Mouse (Mus musculus) G1E (cell line): ENCODE data around the gene D5Ertd579e.

ENCODE experiments used
- CTCF ChIP-seq: IDR thresholded peaks from 2 replicates; pipeline ENCODE4 v1.5.1; 2012; ENCODE audit warnings: low read depth, low read length, inconsistent platforms, mixed read lengths
- GATA1 ChIP-seq: IDR thresholded peaks from 2 replicates; pipeline ENCODE4 v1.6.1; 2012; ENCODE audit warnings: borderline replicate concordance, low read length, inconsistent platforms, mixed read lengths
- GATA2 ChIP-seq: IDR thresholded peaks from 2 replicates; pipeline ENCODE4 v1.6.1; 2012; ENCODE audit warnings: low read depth, low read length, inconsistent platforms, borderline replicate concordance
- TAL1 ChIP-seq: conservative IDR thresholded peaks from 2 replicates; pipeline ENCODE4 v1.6.1; 2012; ENCODE audit warnings: low read depth, low read length, inconsistent platforms, mixed read lengths

- TF ChIP-seq GATA1 (no peak), CTCF (no peak), TAL1 (no peak), GATA2 (no peak)
Measured at GRCm38 (mm10) chr5:36713693-36714092, 17.9 kb upstream of the D5Ertd579e start.
